Mouse (Mus musculus) CD4-positive, CD25-positive, alpha-beta regulatory T cell, adult 4 months (primary cell): ENCODE data around the gene Gramd1c. TPM values are rescaled to one million over a fixed set of nuclear protein-coding genes. Genes with fewer than 3 reads are reported as not detected.

Experiments used
- ATAC-seq: one replicate; pipeline ENCODE4 v1.8.0; 2017
- polyA plus RNA-seq, 2 experiments: library from polyadenylated mRNA; unstranded; fragments of 100-300 nt; shearing (Covaris generic); gene quantifications; one replicate each; pipeline ENCODE4 v1.2.1; 2017

Gene Gramd1c
- polyA plus RNA-seq, 2 experiments from 2014 or later: 4.7 to 6.0 TPM

DNA sequence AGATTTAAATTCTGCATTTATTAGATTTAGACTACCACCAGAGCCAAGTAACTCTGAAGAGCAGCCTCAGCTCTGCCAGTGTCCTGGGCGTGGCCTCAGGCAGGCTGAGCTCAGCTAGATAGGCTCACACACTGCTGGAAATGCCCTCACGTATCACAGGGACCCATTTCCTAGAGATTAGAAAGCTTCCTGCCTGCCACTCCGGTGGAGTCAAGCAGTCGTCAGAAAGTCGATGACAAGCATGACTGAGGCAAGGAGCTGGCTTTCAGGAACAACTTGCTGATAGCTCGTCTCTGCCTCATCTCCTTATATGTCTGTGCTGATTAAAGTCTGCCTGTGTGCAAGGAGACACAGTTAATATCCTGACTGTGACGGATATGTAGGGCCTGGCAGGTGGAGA lies 44.8 kb downstream of the Gramd1c start:
- no peak for ATAC-seq

DNA sequence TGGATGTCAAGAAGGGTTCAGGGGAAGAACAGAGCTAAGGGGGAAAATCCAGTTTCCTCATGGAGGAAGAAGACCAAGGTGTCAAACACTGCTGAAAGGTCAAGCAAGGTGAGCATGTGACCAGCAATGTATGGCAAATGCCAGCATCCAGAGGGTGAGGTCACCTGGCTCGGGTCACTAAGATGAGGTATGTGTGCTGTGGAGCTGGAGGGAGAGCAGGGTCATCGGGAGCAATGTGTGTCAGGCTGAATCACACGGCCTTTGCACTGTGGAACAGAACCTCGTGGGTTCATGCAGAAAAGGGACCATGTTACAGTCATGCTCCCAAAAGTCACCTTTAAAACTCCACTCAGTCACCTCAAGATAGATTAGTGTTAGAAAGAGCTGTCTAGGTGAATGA lies 45.4 kb downstream of the Gramd1c start:
- ATAC-seq: no peak

DNA sequence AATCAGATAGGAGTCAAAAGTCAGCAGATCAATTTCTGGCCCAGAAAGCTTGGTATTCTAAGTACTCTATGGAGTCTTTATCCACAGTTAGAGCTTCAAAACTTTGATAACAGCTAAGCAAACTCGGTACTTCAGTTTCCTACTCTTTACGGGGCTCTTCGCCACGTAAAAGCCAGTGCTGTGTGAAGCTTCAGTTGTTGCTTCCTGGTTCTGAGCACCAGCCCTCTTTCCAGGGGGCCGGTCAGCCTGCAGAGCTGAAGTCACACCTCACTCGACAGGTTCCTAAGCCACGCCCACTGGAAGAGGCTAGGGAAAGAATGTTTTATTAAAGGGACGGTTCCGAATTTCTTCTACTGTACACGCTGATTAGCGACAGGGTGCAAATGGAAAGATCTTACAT lies 47.0 kb downstream of the Gramd1c start:
- peak; percentile 97 for ATAC-seq

DNA sequence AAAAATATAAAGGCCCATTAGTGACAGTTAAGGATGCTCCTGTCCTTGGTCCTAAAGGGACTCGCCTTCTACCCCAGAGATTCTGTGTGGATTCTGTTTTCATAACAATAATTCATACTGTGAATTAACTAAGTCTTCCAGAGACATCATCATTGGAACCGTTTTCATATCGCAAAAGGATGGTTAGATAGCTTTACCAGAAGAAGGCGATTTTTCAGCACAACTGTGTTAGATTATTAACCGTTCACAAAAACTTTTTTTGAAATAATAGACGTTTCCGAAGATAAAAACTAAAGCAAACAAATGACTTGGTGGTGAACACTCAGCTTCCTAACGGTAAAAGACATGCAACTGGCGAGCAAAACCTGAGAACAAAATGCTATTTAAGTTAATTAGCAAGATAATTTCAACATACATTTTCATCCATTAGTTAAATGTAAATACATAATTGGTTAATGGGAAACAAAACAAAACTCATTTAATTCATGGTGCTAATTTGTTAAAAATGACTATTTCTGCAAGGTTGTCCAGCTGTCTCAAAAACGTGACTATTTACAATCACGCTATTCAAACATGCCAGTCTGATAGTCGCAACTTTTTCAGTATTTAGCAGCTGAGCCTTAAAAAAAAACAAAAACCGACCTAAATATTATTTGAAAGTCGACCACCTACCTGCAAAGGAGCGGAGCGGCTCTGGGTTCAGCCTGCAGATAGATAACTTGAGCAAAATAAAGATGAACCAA lies 47.6 kb downstream of the Gramd1c start:
- ATAC-seq: peak; percentile 35

DNA sequence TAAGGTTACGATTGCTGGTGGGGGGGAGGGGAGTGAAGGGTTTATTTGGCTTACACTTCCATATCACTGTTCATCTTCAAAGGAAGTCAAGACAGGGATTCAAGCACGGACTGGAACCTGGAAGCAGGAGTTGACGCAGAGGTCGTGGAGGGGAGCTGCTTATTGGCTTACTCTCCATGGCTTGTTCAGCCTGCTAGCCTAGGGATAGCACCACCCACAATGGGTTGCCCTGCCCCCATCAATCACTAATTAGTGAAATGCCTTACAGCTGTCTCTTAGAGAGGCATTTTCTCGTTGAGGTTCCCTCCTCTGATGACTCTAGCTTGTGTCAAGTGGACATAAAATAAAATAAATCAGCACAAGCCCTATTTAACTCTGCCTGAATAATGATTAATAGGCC lies 52.1 kb downstream of the Gramd1c start:
- ATAC-seq: no peak

GRCm38 (mm10) chr16:44002086-44002485 lies 61.1 kb downstream of the Gramd1c start:
- ATAC-seq: no peak

DNA sequence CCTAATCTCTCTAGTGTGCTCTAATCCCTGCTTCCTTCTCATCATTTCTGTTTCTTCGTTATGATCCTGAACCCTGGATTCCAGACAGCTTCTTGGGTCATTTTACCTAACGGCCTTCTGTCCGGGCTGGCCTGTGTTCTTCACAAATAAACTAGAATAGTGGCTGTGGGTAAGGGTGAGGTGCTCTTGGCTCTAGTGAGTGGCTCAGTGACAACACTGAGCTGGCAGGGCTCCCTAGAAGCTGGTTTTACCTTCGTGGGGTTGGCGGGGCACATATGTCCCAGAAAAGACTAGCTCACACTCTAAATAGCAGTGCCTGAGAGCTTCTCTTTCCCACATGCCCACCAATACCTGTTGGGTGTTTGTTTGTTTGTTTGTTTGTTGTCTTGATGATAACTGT lies 63.6 kb downstream of the Gramd1c start:
- ATAC-seq: no peak

DNA sequence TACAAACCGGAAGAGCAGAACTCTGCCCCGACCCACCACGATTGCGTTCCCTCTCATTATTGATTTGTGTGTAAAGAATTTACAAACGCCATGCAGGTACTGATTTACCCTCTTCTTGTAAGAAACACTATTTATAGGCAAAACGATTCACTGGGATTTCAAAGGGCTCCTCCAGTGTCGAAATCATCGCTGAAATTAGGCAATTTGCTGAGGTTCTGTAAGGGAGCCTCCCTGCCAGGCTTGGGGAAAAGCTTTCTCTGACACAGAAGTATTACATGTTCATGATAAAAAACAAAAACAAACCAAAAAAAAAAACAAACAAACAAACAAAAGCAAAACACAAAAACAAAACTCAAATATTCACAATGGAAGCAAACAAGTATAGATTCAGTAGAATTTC lies 64.0 kb downstream of the Gramd1c start:
- no peak for ATAC-seq

DNA sequence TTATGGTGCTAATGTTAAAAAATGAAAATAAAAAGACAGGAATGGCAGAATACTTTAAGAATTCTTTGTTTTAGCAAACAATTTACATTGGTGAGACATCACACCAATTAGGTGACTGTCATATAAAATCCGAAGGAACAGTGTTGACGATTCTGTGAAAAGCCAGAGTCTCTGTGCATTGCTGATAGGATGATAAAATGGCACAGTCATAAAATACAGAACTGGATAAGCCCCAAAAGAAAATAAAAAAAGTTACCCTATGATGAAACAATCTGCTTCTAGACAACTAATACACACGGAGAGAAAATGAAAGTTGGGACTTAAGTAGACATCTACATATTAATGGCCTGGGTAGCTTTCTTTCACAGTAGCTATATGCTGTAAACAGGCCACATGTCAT lies 68.5 kb downstream of the Gramd1c start:
- no peak for ATAC-seq

- no peak for ATAC-seq
Observed at GRCm38 (mm10) chr16:43986299-43986698, 76.8 kb downstream of the Gramd1c start.

- ATAC-seq: peak; percentile 48
Observed at GRCm38 (mm10) chr16:43980110-43980609, 83.0 kb downstream of the Gramd1c start.

DNA sequence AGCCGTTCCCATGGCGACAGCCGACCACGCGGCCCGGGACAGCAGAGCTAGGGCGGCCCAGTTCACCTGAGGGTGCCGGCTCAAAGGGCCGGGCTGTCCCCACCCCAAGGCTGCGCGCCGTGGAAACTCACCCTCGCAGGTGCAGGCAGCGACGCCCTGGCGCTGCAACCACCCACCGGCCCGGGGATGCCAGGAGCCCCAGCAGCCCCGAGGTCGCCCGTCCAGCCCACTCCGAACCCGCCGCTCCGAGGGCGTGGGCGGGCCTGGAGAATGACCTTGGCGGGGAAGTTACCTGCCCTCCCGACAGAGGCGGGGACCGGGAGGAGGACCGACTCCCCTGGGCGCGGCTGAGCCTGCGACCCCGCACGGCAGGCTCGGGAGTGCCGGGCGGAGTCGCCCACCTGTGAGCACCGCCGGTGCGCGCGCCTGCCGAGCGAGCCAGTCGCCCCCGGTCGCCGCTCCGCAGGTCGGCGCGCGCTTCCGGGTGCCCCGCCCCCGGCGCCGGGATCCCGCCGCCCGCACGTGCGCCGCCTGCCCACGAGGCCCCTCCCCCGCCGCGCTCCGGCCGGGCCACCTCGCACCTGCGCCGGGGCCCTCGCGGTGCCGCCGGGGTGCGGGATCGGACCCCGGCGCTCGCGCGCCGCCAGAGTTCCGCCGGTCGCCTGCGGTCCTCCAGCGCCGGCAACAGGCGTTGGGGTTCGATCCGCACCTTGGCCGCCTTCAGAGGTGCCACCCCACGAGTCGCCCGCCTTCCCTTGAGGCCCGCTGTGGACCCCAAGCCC lies 83.6 kb downstream of the Gramd1c start, which contains the start of gene Zdhhc23:
Gene Zdhhc23 (minus strand): TSS at position 464 of the 782 bp plus-strand sequence.
- ATAC-seq: peak; percentile 78

- peak; percentile 25 for ATAC-seq
Observed at GRCm38 (mm10) chr16:43979010-43979327, 84.2 kb downstream of the Gramd1c start.

- no peak for ATAC-seq
Observed at GRCm38 (mm10) chr16:43973606-43974220, 89.4 kb downstream of the Gramd1c start.

GRCm38 (mm10) chr16:43973147-43973546 lies 90.0 kb downstream of the Gramd1c start:
- ATAC-seq: no peak

DNA sequence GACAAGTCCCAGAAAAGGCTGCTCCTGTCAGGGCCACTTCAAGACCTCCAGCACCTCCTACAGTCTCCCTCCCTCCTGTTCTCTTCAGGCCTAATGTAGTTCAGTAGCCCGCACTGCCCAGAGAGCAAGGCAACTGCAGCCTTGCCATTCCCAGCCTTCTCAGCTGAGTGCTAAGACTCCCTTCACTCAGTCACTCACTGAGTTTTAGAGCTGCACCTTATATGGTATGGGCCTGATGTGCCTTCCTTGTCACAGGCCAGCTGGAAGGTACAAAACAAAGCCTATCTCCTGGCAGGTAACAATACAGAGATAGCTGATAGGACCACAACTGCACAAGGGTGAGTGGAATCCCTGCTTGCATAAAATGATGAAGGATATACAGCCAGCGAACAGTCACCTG lies 90.8 kb downstream of the Gramd1c start:
- no peak for ATAC-seq

GRCm38 (mm10) chr16:43971741-43972140 lies 91.4 kb downstream of the Gramd1c start:
- no peak for ATAC-seq

DNA sequence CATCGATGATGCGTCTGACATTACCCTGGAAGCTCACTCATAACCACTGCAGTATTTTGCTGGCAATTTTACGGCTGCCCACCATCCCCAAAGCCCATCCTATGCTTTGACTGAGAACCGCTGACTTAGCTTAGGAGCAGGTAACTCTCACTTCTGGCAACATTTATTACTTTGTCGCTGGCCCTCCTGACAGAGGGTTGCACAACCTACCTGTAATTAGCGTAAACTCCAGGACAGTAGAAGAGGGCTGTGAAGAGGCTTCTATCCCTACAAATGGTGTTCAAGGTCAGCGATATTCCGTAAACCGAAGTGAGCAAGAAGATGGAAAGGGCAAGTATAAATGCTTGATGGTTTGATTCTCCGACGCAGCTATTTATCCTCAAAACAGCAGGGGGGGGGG lies 92.0 kb downstream of the Gramd1c start:
- ATAC-seq: no peak

- no peak for ATAC-seq
Observed at GRCm38 (mm10) chr16:43970426-43970825, 92.7 kb downstream of the Gramd1c start.

- no peak for ATAC-seq
Observed at GRCm38 (mm10) chr16:43965781-43966389, 97.3 kb downstream of the Gramd1c start.

- no peak for ATAC-seq
Observed at GRCm38 (mm10) chr16:43963780-43964179, 99.4 kb downstream of the Gramd1c start.

- no peak for ATAC-seq
Observed at GRCm38 (mm10) chr16:43963291-43963690, 99.9 kb downstream of the Gramd1c start.

GRCm38 (mm10) chr16:43958038-43958437 lies 105.1 kb downstream of the Gramd1c start:
- ATAC-seq: no peak
